Mouse (Mus musculus) frontal cortex, adult 2 months (tissue): ENCODE measurements around the gene Spo11. TPM values are rescaled to one million over a fixed set of nuclear protein-coding genes. Genes with fewer than 3 reads are reported as not detected.

Experiments
- DNase-seq, 2 experiments: peaks; one replicate each; pipeline ENCODE4 v3.0.0; 2022; ENCODE audit warnings: low spot score in 1 of 2; ENCODE audit errors: extremely low spot score in 1 of 2
- polyA plus RNA-seq: library from polyadenylated mRNA; depleted of rRNA; stranded (reverse); fragments of >200 nt; gene quantifications from 2 replicates; pipeline ENCODE4 v1.2.3, GENCODE M21; 2012; rRNA removed

Spo11 gene
- polyA plus RNA-seq, 1 experiment, result 1.0 TPM

DNA sequence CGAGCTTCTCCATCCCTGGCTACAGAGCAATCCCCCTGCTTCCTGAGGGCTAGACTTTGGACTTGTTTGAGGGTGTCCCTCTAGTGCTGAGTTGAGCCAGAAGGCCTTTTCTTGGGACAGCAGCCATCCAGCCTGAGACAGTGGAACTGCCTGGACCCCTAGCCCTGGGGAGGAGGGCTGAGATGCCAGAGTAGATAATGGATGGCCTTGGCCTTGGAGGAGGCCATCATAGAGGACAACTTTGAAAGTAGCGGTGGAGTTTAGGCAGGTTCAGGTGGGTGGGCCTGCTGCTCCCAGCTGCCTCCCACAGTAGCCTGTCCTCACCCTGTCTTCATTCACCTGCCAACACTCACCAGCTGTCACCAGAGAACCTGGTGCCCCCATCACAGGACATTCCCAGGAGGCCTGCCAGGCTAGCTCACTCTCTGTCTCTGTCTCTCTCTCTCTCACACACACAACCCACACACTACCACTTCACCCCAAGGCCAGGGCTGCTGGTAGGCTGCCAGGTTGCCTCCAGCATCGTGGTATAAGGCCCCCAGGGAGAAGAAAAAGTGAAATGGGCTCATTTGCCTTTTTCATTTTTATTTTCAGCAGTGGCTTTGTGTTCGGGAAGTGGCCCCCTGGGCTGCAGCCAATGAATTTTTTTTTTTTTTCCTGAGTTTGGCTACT, 50.5 kb downstream of the Spo11 start:
- no peak for DNase-seq

GRCm38 (mm10) chr2:173028508-173029031, 51.1 kb downstream of the Spo11 start:
- DNase-seq, result no peak

DNA sequence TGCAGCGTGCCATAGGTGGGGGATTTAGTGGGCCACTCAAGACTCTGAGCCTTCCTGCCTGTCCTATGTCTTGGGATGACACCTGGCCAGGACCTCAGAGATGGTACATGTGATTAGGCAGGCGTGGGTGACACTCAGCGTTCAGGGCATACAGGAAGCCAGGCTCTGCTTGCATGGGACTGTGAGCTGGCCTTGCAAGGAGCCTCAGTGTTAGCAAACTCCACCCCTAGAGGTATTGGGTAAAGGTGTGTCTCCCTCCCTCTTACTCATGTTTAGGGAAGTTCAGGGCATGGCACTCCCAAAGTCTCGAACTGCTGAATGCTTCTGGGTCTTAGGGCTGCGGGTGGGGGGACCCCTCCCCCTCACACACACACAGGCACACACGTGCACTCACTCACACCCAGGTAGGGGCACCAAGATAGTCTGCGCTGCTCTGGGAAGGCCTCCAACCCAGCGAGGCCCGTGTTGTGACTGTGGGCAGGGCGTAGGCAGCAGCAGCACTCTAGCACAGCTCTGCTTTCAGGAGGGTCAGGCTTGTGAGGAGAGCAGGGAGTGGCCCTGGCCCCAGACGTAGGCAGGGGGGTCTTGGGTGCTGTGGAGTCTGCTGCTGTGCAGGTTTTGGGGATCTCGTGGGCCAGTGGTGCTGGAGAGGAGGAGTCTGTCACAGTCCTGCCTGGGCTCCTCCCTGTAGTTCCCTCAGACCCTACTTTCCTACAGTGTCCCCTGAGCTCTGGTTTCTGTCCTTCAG, 53.3 kb downstream of the Spo11 start:
- no peak for DNase-seq

DNA sequence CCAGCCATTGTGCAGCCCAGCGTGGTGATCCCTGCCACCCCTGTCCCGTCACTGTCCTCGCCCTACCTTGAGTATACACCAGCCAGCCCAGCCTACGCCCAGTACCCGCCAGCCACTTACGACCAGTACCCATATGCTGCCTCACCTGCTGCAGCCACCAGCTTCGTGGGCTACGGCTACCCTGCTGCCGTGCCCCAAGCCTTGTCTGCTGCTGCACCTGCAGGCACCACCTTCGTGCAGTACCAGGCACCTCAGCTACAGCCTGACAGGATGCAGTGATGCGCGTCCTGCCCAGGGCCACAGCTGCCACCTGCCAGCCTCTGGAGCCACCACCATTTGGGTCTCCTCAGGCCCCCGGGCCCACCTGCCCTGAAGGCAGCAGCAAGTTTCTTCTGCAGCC, 56.0 kb downstream of the Spo11 start:
- no peak for DNase-seq

DNA sequence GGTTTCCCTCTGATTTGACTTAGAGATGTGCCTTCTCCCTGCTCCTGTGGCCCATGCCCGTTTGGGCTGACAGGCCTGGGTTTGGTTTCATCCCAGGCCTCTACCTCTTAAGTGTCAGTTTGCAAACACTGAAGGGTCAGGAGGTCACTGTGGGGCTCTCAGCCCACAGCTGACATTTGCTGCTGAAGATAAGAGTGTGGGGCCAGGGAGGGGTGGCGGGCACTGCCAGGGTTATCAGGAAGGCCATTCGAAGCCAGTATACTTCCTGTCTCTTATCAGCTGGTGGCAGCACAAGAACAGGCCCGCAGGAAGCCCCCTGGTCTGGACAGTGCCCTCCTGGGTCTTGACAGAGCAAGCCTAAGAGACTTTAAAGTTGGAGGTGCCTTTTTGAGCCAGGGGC, 57.5 kb downstream of the Spo11 start:
- no peak for DNase-seq

GRCm38 (mm10) chr2:173035653-173036052, 58.2 kb downstream of the Spo11 start:
- DNase-seq, result no peak

DNA sequence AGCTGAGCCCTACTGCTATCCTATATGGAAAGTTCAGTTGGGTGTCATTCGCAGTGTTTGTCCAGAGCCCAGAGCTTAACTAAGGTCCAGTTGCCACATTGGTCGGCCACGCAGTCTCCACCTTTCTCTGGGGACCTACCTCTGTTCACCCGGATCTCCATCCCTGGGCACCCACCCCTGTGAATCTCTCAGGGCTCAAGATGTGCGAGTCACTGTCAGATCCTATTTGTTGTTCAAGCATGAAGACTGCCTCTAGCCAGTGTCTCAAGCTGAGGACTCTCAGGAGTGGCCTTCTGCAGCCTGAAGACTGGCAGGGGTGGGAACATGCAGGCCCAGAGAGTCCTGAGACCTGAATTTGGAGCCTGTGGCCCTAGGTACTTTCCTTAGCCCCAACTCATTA, 58.6 kb downstream of the Spo11 start:
- no peak for DNase-seq

DNA sequence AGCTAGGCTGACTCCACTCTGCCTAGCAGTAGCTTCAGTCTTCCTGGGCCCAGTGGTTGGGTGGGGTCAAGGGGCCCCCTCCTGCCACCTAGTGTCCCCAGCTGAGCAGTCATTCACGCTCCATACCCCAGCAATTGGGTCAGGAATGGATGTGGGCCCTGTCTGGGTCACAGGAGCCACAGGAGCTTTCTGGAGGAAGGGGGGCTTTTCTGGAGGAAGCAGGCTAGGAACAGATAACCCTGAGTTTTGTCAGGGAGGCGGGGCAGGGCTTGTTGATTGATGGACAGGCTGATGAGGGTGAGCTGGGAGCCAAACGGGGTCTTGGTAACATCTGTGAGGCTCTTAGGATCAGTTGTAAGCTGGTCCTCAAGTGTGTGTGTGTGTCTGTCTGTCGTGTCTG, 59.1 kb downstream of the Spo11 start:
- no peak for DNase-seq

DNA sequence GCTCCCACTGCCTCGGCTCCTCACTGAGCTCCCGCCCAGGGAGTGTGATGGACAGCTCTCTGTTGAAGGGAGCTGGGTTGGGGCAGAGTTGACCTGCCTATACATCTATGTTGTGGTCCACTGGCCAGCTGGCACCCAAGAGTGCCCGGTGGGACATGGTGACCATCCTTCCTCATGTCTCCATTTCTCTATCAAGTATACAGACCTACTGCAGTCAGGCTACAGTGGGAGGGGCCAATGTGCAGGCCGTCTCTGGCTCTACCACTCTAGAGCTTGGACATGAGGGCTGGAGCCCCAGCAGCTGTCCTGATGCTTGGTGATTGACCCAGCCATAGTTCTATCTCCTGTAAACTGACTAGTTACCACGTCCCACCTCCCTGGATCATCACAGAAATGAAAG, 59.8 kb downstream of the Spo11 start:
- no peak for DNase-seq

DNA sequence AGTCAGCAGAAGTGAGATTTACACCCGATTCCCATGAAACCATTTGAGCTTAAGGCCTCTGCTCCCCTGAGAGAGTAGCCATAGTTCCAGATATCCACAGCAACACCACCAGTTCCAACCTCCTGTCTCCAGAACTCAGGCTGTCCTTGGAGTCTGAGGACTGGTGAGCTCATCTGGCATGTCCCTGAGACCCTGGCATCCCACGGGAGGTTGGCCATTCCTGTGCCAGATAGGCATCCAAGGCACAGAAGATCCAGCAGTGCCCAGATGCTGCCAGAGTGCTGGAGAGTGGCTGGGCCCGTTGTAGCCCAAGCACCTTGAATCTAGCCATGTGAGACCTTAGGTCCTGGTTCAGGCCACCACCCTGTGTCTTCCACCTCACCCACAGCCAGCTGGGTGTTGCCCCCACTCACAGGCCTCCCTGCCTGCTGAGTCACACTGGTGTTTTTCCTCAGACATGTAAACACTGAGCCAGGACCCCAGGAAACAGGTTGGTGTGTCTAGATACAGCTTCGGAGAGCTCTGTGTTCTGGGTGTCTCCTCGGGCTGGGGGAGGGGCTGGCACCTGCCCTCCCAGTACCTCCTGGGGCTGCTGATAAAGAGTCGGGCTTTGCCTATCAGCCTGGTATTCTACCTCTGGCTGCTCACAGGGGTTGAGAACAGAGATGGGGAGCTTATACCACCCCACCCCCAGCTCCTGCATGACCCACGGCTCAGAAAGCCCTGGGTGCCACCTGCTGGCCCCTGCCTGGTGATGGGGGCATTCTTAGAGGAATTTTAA, 60.5 kb downstream of the Spo11 start:
- DNase-seq, result no peak

- DNase-seq, result no peak
These were observed 61.5 kb downstream of the Spo11 start for GRCm38 (mm10) chr2:173039041-173039440.

- no peak for DNase-seq
These were observed 63.3 kb downstream of the Spo11 start for GRCm38 (mm10) chr2:173040803-173041202.

- no peak for DNase-seq
These were observed 63.7 kb downstream of the Spo11 start for GRCm38 (mm10) chr2:173041242-173041641.

- DNase-seq, result no peak
These were observed 64.4 kb downstream of the Spo11 start for GRCm38 (mm10) chr2:173041893-173042292.

DNA sequence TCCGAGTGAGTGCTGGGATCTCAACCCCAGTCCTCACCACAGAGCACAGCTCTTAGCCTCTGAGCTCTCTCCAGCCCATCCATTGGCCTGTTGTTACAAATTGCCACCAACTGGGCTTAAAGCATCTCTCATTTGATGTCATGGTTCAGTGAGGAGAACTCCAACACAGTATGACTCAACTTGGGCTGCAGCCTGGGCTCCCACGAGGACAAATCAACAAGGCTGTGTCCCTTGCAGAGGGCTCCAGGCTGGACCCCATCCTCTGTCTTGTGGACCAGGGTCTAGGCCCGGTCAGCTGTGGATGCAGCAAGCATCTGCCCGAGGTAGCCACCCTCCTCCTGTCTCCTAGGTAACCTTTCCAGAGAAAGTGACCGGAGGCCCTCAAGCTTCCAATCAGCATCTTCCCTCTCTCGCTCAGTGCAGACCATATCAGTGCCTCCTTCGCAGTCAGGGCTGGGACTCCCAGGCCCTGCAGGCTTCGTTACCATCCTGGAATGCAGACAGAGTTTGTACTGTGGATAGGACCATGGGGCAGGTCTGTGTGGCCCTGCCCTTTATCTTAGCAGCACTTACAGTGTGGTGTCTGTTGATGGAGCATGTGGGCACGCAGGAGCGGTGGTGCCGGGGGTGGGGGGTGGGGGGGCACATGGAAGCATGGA, 65.1 kb downstream of the Spo11 start:
- no peak for DNase-seq

Other genes with a start within 250 kb of the Spo11 start
- 17.9 and 19.8 TPM in 2 replicates for gene Bmp7, start 37.4 kb upstream of the Spo11 start, polyA plus RNA-seq
- 69.7 and 82.4 TPM in 2 replicates for gene Rae1, start 22.4 kb downstream of the Spo11 start, polyA plus RNA-seq
- gene Rbm38, start 42.8 kb downstream of the Spo11 start, polyA plus RNA-seq, result 5.1 and 6.8 TPM in 2 replicates
- gene Ctcfl, start 141.8 kb downstream of the Spo11 start, polyA plus RNA-seq, result not detected in 2 replicates
- 0.06 and 0.13 TPM in 2 replicates for gene Pck1, start 175.3 kb downstream of the Spo11 start, polyA plus RNA-seq
- gene Zbp1, start 241.2 kb downstream of the Spo11 start, polyA plus RNA-seq, result 0.40 and 1.1 TPM in 2 replicates